Mouse (Mus musculus) ES-E14 (cell line): ENCODE data around the gene Ybx1.

Experiments used
- CHD2 ChIP-seq: IDR thresholded peaks from 2 replicates; pipeline ENCODE4 v1.6.1; 2014; ENCODE audit warnings: mild to moderate bottlenecking, low read depth, low read length, inconsistent platforms
- HCFC1 ChIP-seq: IDR thresholded peaks from 2 replicates; pipeline ENCODE4 v1.6.1; 2012; ENCODE audit warnings: low read length, inconsistent platforms, borderline replicate concordance; ENCODE audit not compliant: insufficient read depth
- MAFK ChIP-seq: IDR thresholded peaks from 2 replicates; pipeline ENCODE4 v1.6.1; 2014; ENCODE audit warnings: mild to moderate bottlenecking, low read depth, low read length, inconsistent platforms; ENCODE audit not compliant: insufficient read depth
- ZC3H11A ChIP-seq: IDR thresholded peaks from 2 replicates; pipeline ENCODE4 v1.6.1; 2012; ENCODE audit warnings: low read depth, mild to moderate bottlenecking, inconsistent platforms, low read length, borderline replicate concordance
- ZNF384 ChIP-seq: IDR thresholded peaks from 2 replicates; pipeline ENCODE4 v1.6.1; 2012; ENCODE audit warnings: low read depth, low read length, inconsistent platforms

- TF ChIP-seq HCFC1, result no peak
- TF ChIP-seq MAFK, result no peak
- no peak for TF ChIP-seq ZNF384
- TF ChIP-seq CHD2, result no peak
- no peak for TF ChIP-seq ZC3H11A
Observed at GRCm38 (mm10) chr4:119244468-119245240, 49.8 kb downstream of the Ybx1 start.
